Mouse (Mus musculus): ENCODE measurements around the gene Ttpal. TPM values are rescaled to one million over a fixed set of nuclear protein-coding genes. Genes with fewer than 3 reads are reported as not detected.

Gene Ttpal
- total RNA-seq, 2 experiments from 2014 or later, result 13.6 to 14.2 TPM

GRCm38 (mm10) chr2:163590996-163591395 is 11.1 kb upstream of the Ttpal start:
- intact Hi-C loops (cut with DNase I), result loop anchor here (10.0 kb wide), 1 partner anchor 136 kb away; no protein-coding TSS in a partner anchor
- DNase-seq, result no peak

- DNase-seq, result peak in 1 of 2 experiments; percentile 57
- intact Hi-C loops (cut with DNase I), result loop anchor here (10.0 kb wide), 1 partner anchor 137 kb away; no protein-coding TSS in a partner anchor
Measured at GRCm38 (mm10) chr2:163592084-163592483, 10.0 kb upstream of the Ttpal start.

- intact Hi-C loops (cut with DNase I), result loop anchor here (10.0 kb wide), 1 partner anchor 139 kb away; no protein-coding TSS in a partner anchor
- DNase-seq, result no peak
Measured at GRCm38 (mm10) chr2:163593636-163594282, 8.4 kb upstream of the Ttpal start.

GRCm38 (mm10) chr2:163595119-163595518 is 7.0 kb upstream of the Ttpal start:
- DNase-seq, result peak in 1 of 2 experiments; percentile 27
- intact Hi-C loops (cut with DNase I), result loop anchor here (10.0 kb wide), 1 partner anchor 140 kb away; no protein-coding TSS in a partner anchor

GRCm38 (mm10) chr2:163596057-163596872 is 5.8 kb upstream of the Ttpal start:
- peak; percentile 78 to 80 for DNase-seq
- intact Hi-C loops (cut with DNase I), result loop anchor here (10.0 kb wide), 1 partner anchor 141 kb away; no protein-coding TSS in a partner anchor

GRCm38 (mm10) chr2:163596873-163597155 is 5.3 kb upstream of the Ttpal start:
- no peak for DNase-seq
- intact Hi-C loops (cut with DNase I), result loop anchor here (10.0 kb wide), 1 partner anchor 142 kb away; no protein-coding TSS in a partner anchor

- DNase-seq, result peak; percentile 55 to 63
- intact Hi-C loops (cut with DNase I), result loop anchor here (10.0 kb wide), 1 partner anchor 143 kb away; no protein-coding TSS in a partner anchor
Measured at GRCm38 (mm10) chr2:163597661-163598060, 4.5 kb upstream of the Ttpal start.

GRCm38 (mm10) chr2:163599226-163599625 is 2.9 kb upstream of the Ttpal start:
- DNase-seq, result peak; percentile 68 to 84
- intact Hi-C loops (cut with DNase I), result loop anchor here (1.0 to 10.0 kb wide), 2 partner anchors 67 to 144 kb away; no protein-coding TSS in a partner anchor

GRCm38 (mm10) chr2:163601066-163601465 is 1.0 kb upstream of the Ttpal start:
- intact Hi-C loops (cut with DNase I), result loop anchor here (5.0 to 10.0 kb wide), 3 partner anchors 184 to 236 kb away; partner anchors contain the start of gene Ccn5
- DNase-seq, result no peak

- intact Hi-C loops (cut with DNase I), result loop anchor here (1.0 to 10.0 kb wide), 4 partner anchors 118 to 236 kb away; partner anchors contain the start of gene Ccn5
- DNase-seq, result no peak
Measured at GRCm38 (mm10) chr2:163601712-163602100, 408 bp upstream of the Ttpal start.

GRCm38 (mm10) chr2:163606161-163606560 is 4.0 kb downstream of the Ttpal start:
- intact Hi-C loops (cut with DNase I), result loop anchor here (10.0 kb wide), 1 partner anchor 179 kb away; no protein-coding TSS in a partner anchor
- DNase-seq, result no peak

GRCm38 (mm10) chr2:163608008-163608407 is 5.9 kb downstream of the Ttpal start:
- no peak for DNase-seq
- intact Hi-C loops (cut with DNase I), result loop anchor here (10.0 kb wide), 1 partner anchor 177 kb away; no protein-coding TSS in a partner anchor

- DNase-seq, result peak; percentile 33 to 37
- intact Hi-C loops (cut with DNase I), result loop anchor here (10.0 kb wide), 1 partner anchor 175 kb away; no protein-coding TSS in a partner anchor
Measured at GRCm38 (mm10) chr2:163609281-163609975, 7.3 kb downstream of the Ttpal start.

GRCm38 (mm10) chr2:163611176-163611575 is 9.1 kb downstream of the Ttpal start:
- DNase-seq, result no peak
- intact Hi-C loops (cut with DNase I), result no loop called here

- intact Hi-C loops (cut with DNase I), result no loop called here
- DNase-seq, result no peak
Measured at GRCm38 (mm10) chr2:163613206-163613605, 11.1 kb downstream of the Ttpal start.

GRCm38 (mm10) chr2:163613990-163614389 is 11.9 kb downstream of the Ttpal start:
- intact Hi-C loops (cut with DNase I), result no loop called here
- no peak for DNase-seq

- DNase-seq, result no peak
- intact Hi-C loops (cut with DNase I), result no loop called here
Measured at GRCm38 (mm10) chr2:163615401-163615800, 13.3 kb downstream of the Ttpal start.

GRCm38 (mm10) chr2:163615906-163616651 is 14.0 kb downstream of the Ttpal start:
- DNase-seq, result no peak
- intact Hi-C loops (cut with DNase I), result no loop called here

GRCm38 (mm10) chr2:163616652-163617227 is 14.6 kb downstream of the Ttpal start:
- intact Hi-C loops (cut with DNase I), result no loop called here
- DNase-seq, result no peak

All from heart, postnatal 10 days (tissue).